ENCODE assay signal across 9 mouse cellular contexts in genomic region chr6:50601620-50602019, GRCm38 (mm10). TPM values are rescaled to one million over a fixed set of nuclear protein-coding genes. Genes with fewer than 3 reads are reported as not detected.
DNase-seq lines count a peak whose midpoint lies in the region; ATAC-seq lines count a peak whose summit lies in the region.
"Had no signal": no experiment of that assay in that cellular context is flagged by ENCODE, and none has a peak within 500 bp of the region (broad histone marks: within the 10 kb centered on the region; RNA-seq: fewer than 3 reads in every experiment).

No protein-coding gene starts in this region.

- no peaks in the 10 kb centered on the region for H3K36me3 ChIP-seq in forebrain, embryonic 11.5 days (ENCODE audit: control insufficient read depth, insufficient read depth, low read length)
- no peaks in the 10 kb centered on the region for H3K36me3 ChIP-seq in forebrain, embryonic 15.5 days
- H3K36me3 ChIP-seq: embryonic facial prominence, embryonic 12.5 days had no signal

- H3K9ac ChIP-seq in forebrain, embryonic 11.5 days (ENCODE audit: low read length), result no peak overlapping the region
- no peak overlapping the region for H3K9ac ChIP-seq in forebrain, embryonic 15.5 days (replicated peaks)
- H3K9ac ChIP-seq: embryonic facial prominence, embryonic 12.5 days had no signal

- WGBS in forebrain, embryonic 11.5 days, result 36% methylated on average over 4 of the region's 4 CpGs
- WGBS in forebrain, embryonic 15.5 days, result 32% methylated on average over 4 of the region's 4 CpGs

- peak; percentile 69 for DNase-seq in forebrain, embryonic 11.5 days (ENCODE audit: low spot score)
- peak; percentile 11 for DNase-seq in right cerebral cortex, postnatal 14 days
- DNase-seq in right cerebral cortex, adult 2 months (ENCODE audit: low spot score in 2 of 2), result no peak
- peak; percentile 63 for DNase-seq in forelimb bud, embryonic 11.5 days (ENCODE audit: low read depth, low spot score)
- peak; percentile 68 for DNase-seq in natural killer cell, adult 2 months (ENCODE audit: low spot score in 2 of 2)
- DNase-seq in thymus, postnatal 4 days, result peak; percentile 79
- DNase-seq in left cerebral cortex, adult 8-10 months (ENCODE audit: low spot score in 2 of 2), result no peak

- H3K4me3 ChIP-seq in forebrain, embryonic 11.5 days (ENCODE audit: low read depth, low read length), result no peak overlapping the region
- no peak overlapping the region for H3K4me3 ChIP-seq in forebrain, embryonic 15.5 days
- H3K4me3 ChIP-seq: embryonic facial prominence, embryonic 12.5 days had no signal

- no peaks in the 10 kb centered on the region for H3K4me1 ChIP-seq in forebrain, embryonic 11.5 days (replicated peaks; ENCODE audit: control insufficient read depth, insufficient read depth, low read length)
- H3K4me1 ChIP-seq in forebrain, embryonic 15.5 days, result peaks cover under 1% of the 10 kb centered on the region; the same call in 1 of the 2 replicates

- ATAC-seq in forebrain, embryonic 11.5 days (replicated peaks; ENCODE audit: low FRiP score), result no peak
- no peak for ATAC-seq in forebrain, embryonic 15.5 days (replicated peaks)

- no peak overlapping the region for H3K27ac ChIP-seq in forebrain, embryonic 11.5 days (ENCODE audit: low read depth, low read length)
- no peak overlapping the region for H3K27ac ChIP-seq in forebrain, embryonic 15.5 days (replicated peaks)
- H3K27ac ChIP-seq: embryonic facial prominence, embryonic 12.5 days had no signal

- H3K27me3 ChIP-seq in forebrain, embryonic 11.5 days (ENCODE audit: control insufficient read depth, insufficient read depth, low read length), result no peaks in the 10 kb centered on the region
- no peaks in the 10 kb centered on the region for H3K27me3 ChIP-seq in forebrain, embryonic 15.5 days
- H3K27me3 ChIP-seq: embryonic facial prominence, embryonic 12.5 days had no signal

- no peaks in the 10 kb centered on the region for H3K9me3 ChIP-seq in forebrain, embryonic 11.5 days (ENCODE audit: control insufficient read depth, low read length)
- no peaks in the 10 kb centered on the region for H3K9me3 ChIP-seq in forebrain, embryonic 15.5 days
- H3K9me3 ChIP-seq: embryonic facial prominence, embryonic 12.5 days had no signal

- H3K4me2 ChIP-seq in forebrain, embryonic 11.5 days (ENCODE audit: low read depth, low read length, severe bottlenecking), result no peak overlapping the region
- no peak overlapping the region for H3K4me2 ChIP-seq in forebrain, embryonic 15.5 days (replicated peaks)
- H3K4me2 ChIP-seq: embryonic facial prominence, embryonic 12.5 days had no signal

RNA-seq across cellular contexts. Expression of gene 4921507P07Rik, which starts 5.2 kb away (rescaled TPM):
- 0.60 and 0.84 TPM in 2 replicates for polyA plus RNA-seq in forebrain, embryonic 11.5 days (2014; fragmentation: Nextera tagmentation; extraction: Ambion mirVana)
- polyA plus RNA-seq in forebrain, embryonic 15.5 days (2015; fragmentation: Nextera tagmentation; extraction: Ambion mirVana), result 0.95 and 1.3 TPM in 2 replicates
- total RNA-seq in left cerebral cortex, adult 8-10 months (2022), result under 1 TPM; 0.30 to 0.79 (median 0.64) TPM

RNA-seq across cellular contexts. Expression of gene Cycs, which starts 35.3 kb away (rescaled TPM):
- 63.2 and 70.0 TPM in 2 replicates for polyA plus RNA-seq in forebrain, embryonic 11.5 days (2014; fragmentation: Nextera tagmentation; extraction: Ambion mirVana)
- polyA plus RNA-seq in forebrain, embryonic 15.5 days (2015; fragmentation: Nextera tagmentation; extraction: Ambion mirVana), result 64.2 and 64.4 TPM in 2 replicates
- total RNA-seq in left cerebral cortex, adult 8-10 months (2022), result 10 to 100 TPM; 38.1 to 47.2 (median 40.6) TPM

RNA-seq across cellular contexts. Expression of gene Npvf, which starts 52.6 kb away (rescaled TPM):
- not detected in 2 replicates for polyA plus RNA-seq in forebrain, embryonic 11.5 days (2014; fragmentation: Nextera tagmentation; extraction: Ambion mirVana)
- polyA plus RNA-seq in forebrain, embryonic 15.5 days (2015; fragmentation: Nextera tagmentation; extraction: Ambion mirVana), result 1.0 TPM in 1 of 2 replicates, not detected in the other
- not detected for total RNA-seq in left cerebral cortex, adult 8-10 months (2022)
- polyA plus RNA-seq: embryonic facial prominence, embryonic 12.5 days had no signal

Comparison
In these comparisons a context has a peak if more than half of its experiments do, and no peak if none do; other contexts are left out.
1. DNase-seq: peak in forebrain, embryonic 11.5 days (single experiment), right cerebral cortex, postnatal 14 days (single experiment), forelimb bud, embryonic 11.5 days (single experiment), natural killer cell, adult 2 months (2 of 2) and thymus, postnatal 4 days (single experiment); none in right cerebral cortex, adult 2 months (0 of 2) and left cerebral cortex, adult 8-10 months (0 of 2).